Comparison of ENCODE assay signal across 8 mouse cellular contexts in genomic region chr16:17200953-17201707, GRCm38 (mm10). TPM values are rescaled to one million over a fixed set of nuclear protein-coding genes. Genes with fewer than 3 reads are reported as not detected.
DNase-seq lines count a peak whose midpoint lies in the region; ATAC-seq lines count a peak whose summit lies in the region.

No protein-coding gene starts in this region.

- peak overlapping the region; percentile 92 for H3K4me3 ChIP-seq in megakaryocyte, embryonic 14.5 days (replicated peaks)

- peak; percentile 82 for ATAC-seq in inflammation-experienced regulatory T-cells, adult 6 months

- no peaks in the 10 kb centered on the region for H3K9me3 ChIP-seq in megakaryocyte, embryonic 14.5 days

- DNase-seq in adrenal gland, adult (ENCODE audit: inconsistent age in 2 of 2, low spot score in 1 of 2) = peak; percentile 88 to 95
- DNase-seq in embryo, embryonic 10 days (ENCODE audit: low spot score) = peak; percentile 93
- DNase-seq in gastrocnemius, postnatal 10 days = peak; percentile 72
- DNase-seq in left cerebral cortex, adult 9 months (ENCODE audit: low spot score in 2 of 2) = peak; percentile 56 to 82
- DNase-seq in right cerebral cortex, postnatal 10 days (ENCODE audit: low spot score in 2 of 2) = peak; percentile 91
- DNase-seq in urinary bladder, postnatal 14 days (ENCODE audit: low spot score) = peak; percentile 83

- H3K4me1 ChIP-seq in megakaryocyte, embryonic 14.5 days = peaks cover 49% of the 10 kb centered on the region

- H3K27me3 ChIP-seq in megakaryocyte, embryonic 14.5 days (replicated peaks) = peaks cover under 1% of the 10 kb centered on the region

- H3K36me3 ChIP-seq in megakaryocyte, embryonic 14.5 days (replicated peaks; ENCODE audit: low read length) = peaks cover 10% of the 10 kb centered on the region

RNA-seq across cellular contexts. Expression of gene Ube2l3, which starts 1.3 kb away (rescaled TPM):
- total RNA-seq in gastrocnemius, postnatal 10 days (2021) = 100 to 1,000 TPM; 163 to 166 TPM
- polyA plus RNA-seq in inflammation-experienced regulatory T-cells, adult 6 months (2017; shearing (Covaris generic)) = 100 to 1,000 TPM; 241 to 356 (median 330) TPM
- polyA plus RNA-seq in megakaryocyte, embryonic 14.5 days (2012; ENCODE audit: insufficient read depth, low replicate concordance) = 103 and 123 TPM in 2 replicates

RNA-seq across cellular contexts. Expression of gene Rimbp3, which starts 7.3 kb away (rescaled TPM):
- under 1 TPM; 0.11 to 0.19 TPM for total RNA-seq in gastrocnemius, postnatal 10 days (2021)
- polyA plus RNA-seq in inflammation-experienced regulatory T-cells, adult 6 months (2017; shearing (Covaris generic)) = under 1 TPM in 1 of 3 experiments, not detected in 2; 0.07 TPM
- polyA plus RNA-seq in megakaryocyte, embryonic 14.5 days (2012; ENCODE audit: insufficient read depth, low replicate concordance) = 0.32 TPM in 1 of 2 replicates, not detected in the other

RNA-seq across cellular contexts. Expression of gene Hic2, which starts 32.2 kb away (rescaled TPM):
- 1 to 10 TPM; 1.7 to 2.1 TPM for total RNA-seq in gastrocnemius, postnatal 10 days (2021)
- polyA plus RNA-seq in inflammation-experienced regulatory T-cells, adult 6 months (2017; shearing (Covaris generic)) = 1 to 10 TPM in 1 of 3 experiments, under 1 TPM in 2; 0.72 to 1.8 (median 0.83) TPM
- polyA plus RNA-seq in megakaryocyte, embryonic 14.5 days (2012; ENCODE audit: insufficient read depth, low replicate concordance) = 1.8 and 3.3 TPM in 2 replicates

RNA-seq across cellular contexts. Expression of gene Ccdc116, which starts 54.1 kb away (rescaled TPM):
- under 1 TPM; 0.29 to 0.54 TPM for total RNA-seq in gastrocnemius, postnatal 10 days (2021)
- polyA plus RNA-seq in inflammation-experienced regulatory T-cells, adult 6 months (2017; shearing (Covaris generic)) = 1 to 10 TPM in 1 of 3 experiments, under 1 TPM in 2; 0.57 to 1.1 (median 0.70) TPM
- polyA plus RNA-seq in megakaryocyte, embryonic 14.5 days (2012; ENCODE audit: insufficient read depth, low replicate concordance) = 2.3 and 4.8 TPM in 2 replicates

RNA-seq across cellular contexts. Expression of gene Ydjc, which starts 56.7 kb away (rescaled TPM):
- 1 to 10 TPM in 1 of 2 experiments, under 1 TPM in 1; 0.61 to 1.2 TPM for total RNA-seq in gastrocnemius, postnatal 10 days (2021)
- 10 to 100 TPM in 1 of 3 experiments, 1 to 10 TPM in 2; 5.3 to 11.5 (median 7.4) TPM for polyA plus RNA-seq in inflammation-experienced regulatory T-cells, adult 6 months (2017; shearing (Covaris generic))
- 40.2 and 205 TPM in 2 replicates for polyA plus RNA-seq in megakaryocyte, embryonic 14.5 days (2012; ENCODE audit: insufficient read depth, low replicate concordance)

Comparison
In these comparisons a context has a peak if more than half of its experiments do, and no peak if none do; other contexts are left out.
1. Peak in every context shown above with its lines: DNase-seq, ATAC-seq and H3K4me3 ChIP-seq.